Mouse (Mus musculus) gastrocnemius, postnatal 36 days (tissue): Measurements from ENCODE around the gene Agtr1a. TPM values are rescaled to one million over a fixed set of nuclear protein-coding genes. Genes with fewer than 3 reads are reported as not detected.
A peak's percentile ranks its signal among the peaks of the same experiment; 100 is the strongest.

ENCODE experiments used
- DNase-seq, 2 experiments: peaks; one replicate each; pipeline ENCODE4 v3.0.0; 2022
- intact Hi-C: fragments of 180-260 bp; cut with DNase I; formaldehyde crosslinking; loops from one replicate; pipeline ENCODE4 v1.15.1; 2025
- total RNA-seq, 2 experiments: library from RNA; stranded (reverse); gene quantifications; 2 replicates each; pipeline ENCODE4 v1.2.3; 2021

Agtr1a gene
- total RNA-seq, 2 experiments from 2014 or later = 2.8 to 4.3 TPM

- DNase-seq = no peak
- intact Hi-C loops = no loop called here
These were observed 24.8 kb downstream of the Agtr1a start for GRCm38 (mm10) chr13:30361002-30361401.

DNA sequence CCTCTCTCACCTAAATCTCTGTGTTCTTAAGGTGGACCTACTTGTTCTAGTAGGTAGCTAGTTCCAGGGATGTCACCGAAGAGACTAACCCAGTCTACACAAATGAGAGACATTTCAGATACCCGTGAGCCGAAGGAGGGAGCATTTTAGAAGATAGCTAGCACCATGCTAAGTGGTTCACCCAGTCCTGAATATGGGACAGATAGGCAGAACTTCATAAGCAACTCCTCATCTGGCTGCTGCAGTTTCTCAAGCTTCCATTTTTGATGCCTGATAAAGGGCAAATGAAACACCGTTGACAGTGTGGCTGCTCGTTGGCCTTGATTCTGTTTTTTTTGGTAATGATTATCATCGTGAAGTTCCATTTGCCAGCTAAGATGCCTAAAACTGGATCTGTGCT, 25.8 kb downstream of the Agtr1a start:
- intact Hi-C loops = no loop called here

DNA sequence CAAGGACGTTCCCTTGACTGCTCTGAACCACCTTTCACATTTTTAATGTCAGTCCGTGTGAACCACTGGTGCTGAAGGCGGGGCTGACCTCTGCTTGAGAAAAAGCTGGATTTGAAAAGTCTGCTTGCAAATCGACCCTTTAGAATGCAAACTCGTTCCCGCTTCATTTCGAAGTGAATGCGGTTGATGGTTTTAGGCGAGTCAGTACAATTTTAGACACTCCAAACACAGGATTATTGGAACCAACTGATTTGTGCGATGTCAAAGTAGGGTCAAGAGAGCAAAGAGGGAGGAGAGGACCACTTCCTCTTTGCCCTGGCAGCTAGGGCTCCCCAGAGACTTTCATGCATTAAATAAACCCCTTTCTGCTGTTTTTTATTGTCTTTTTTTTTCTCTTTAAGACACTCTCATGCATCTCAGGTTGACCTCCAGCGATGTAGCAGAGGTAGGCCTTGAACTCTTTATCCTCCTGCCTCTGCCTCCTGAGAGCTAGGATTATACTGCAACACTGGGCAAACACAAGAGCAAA, 27.9 kb downstream of the Agtr1a start:
- intact Hi-C loops = no loop called here
- DNase-seq = no peak

More for the DNA sequence above, 25.8 kb downstream of the Agtr1a start:
- DNase-seq = no peak

DNA sequence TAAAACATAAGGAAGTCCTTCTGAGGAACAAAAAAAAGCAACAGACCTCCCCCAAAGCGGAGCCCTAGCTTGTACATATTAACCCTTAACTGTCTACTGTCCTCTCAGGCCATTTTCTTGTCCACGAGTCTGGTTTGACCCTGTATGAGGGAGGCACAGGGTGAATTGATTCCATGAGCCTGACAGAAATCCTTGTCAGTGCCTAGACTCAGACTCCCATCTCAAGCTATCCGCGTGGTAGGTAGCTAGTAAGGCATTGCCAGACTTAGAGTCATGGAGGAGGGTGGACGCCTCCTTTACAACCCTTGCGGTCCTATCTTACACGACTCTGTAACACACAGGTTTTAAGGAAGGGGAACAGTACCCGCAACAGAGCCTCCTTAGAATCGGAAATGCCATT, 28.5 kb downstream of the Agtr1a start:
- intact Hi-C loops = no loop called here
- DNase-seq = no peak

DNA sequence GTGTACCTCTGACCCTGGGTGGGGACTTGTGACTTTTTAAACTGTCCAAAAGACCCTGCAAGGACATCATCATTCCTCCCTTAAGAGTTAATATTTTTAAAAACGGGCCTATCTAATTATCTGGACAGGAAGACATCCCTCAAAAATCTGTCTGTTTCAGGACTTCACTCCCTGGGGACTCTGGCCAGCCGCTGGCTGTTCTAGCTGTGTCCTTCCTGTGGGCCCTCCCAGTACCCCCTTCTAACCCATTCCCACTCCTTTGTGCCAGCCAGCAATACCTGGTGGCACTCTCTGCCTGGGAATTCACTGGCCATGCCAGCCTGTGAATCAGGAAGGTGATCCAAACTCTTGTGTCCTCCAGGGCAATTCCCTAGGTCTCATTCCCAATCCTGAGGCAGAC, 29.1 kb downstream of the Agtr1a start:
- no peak for DNase-seq
- intact Hi-C loops = no loop called here

GRCm38 (mm10) chr13:30368116-30368515, 31.9 kb downstream of the Agtr1a start:
- no peak for DNase-seq
- intact Hi-C loops = no loop called here

DNA sequence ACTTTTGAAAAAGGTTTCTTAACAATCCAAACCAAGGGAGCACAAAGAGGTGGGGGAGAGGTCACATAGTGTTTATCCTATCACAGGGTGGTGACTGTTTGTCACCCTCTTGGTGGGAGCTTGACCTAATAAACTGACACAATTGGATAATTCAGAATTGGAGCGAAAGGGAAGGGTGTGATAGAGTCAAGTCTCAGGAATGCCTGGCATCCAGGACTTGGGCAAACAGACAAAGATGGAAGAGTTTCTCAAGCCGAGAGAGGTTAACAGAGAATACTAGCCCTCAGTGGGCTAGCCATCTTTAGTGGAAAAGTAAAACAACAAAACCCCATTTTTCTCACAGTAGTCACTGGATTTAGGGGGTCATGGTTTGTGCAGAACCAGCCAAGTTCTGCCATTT, 32.5 kb downstream of the Agtr1a start:
- intact Hi-C loops = no loop called here
- no peak for DNase-seq

DNA sequence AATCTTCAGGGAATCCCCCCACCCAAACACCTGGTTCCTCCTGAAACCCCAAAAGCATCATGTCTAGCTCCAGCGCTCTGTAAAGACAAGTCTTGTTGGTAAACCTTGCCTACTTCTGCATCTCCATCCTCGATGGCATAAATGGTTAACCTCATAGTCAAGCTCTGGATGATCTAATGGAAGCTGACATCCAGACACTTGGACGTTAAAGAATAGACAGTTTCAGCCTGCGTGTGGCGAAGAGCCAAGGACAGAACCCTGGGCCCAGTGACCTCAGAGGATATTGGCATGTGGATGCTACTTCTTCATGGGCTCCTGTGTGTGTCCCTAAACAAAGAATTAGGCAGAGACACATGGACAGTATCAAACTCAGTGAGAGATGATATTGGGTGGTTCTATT, 42.6 kb downstream of the Agtr1a start:
- intact Hi-C loops = no loop called here
- no peak for DNase-seq

DNA sequence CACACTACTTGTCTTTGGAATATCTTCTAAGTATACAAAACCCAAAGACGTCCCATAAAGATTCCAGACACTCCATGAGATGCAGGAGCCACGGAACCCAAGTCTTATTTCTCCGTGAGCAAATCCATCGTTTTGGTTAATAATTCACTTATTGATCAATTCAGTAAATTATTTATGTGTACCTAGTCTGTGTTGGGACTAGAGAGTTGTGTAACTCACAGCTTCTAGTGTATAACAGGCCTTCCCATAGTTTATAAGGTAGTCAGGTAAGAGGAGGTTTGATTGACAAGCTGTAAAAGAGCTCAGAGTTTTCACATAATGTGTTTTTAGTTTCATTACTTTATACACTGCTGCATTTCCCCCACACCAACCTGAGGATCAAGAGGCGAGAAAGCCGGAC, 48.9 kb downstream of the Agtr1a start:
- intact Hi-C loops = no loop called here

DNA sequence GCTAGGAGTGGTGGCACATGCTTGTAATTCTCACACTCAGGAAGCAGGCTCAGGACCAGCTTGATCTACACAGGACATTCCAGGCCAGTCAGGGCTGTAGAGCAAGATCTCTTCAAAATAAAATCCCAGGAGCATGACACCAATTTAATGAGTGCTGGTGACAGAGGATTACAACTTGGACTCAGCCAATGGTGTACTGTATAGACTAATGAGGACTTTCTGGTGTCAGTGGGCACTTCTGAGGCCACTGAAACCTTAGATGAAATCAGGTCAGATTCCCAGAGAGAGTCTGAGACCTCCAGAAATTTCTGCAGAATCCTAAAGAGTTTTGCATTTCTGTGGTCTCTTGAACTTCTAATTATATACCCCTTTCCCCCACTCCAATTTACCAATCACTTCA, 57.9 kb downstream of the Agtr1a start:
- no peak for DNase-seq
- intact Hi-C loops = no loop called here

More for the DNA sequence above, 48.9 kb downstream of the Agtr1a start:
- DNase-seq = no peak

GRCm38 (mm10) chr13:30396431-30396830, 60.2 kb downstream of the Agtr1a start:
- DNase-seq = no peak

GRCm38 (mm10) chr13:30398852-30399251, 62.6 kb downstream of the Agtr1a start:
- intact Hi-C loops = no loop called here
- no peak for DNase-seq

More at GRCm38 (mm10) chr13:30396431-30396830, 60.2 kb downstream of the Agtr1a start:
- intact Hi-C loops = no loop called here

GRCm38 (mm10) chr13:30400621-30401020, 64.4 kb downstream of the Agtr1a start:
- no peak for DNase-seq
- intact Hi-C loops = no loop called here

DNA sequence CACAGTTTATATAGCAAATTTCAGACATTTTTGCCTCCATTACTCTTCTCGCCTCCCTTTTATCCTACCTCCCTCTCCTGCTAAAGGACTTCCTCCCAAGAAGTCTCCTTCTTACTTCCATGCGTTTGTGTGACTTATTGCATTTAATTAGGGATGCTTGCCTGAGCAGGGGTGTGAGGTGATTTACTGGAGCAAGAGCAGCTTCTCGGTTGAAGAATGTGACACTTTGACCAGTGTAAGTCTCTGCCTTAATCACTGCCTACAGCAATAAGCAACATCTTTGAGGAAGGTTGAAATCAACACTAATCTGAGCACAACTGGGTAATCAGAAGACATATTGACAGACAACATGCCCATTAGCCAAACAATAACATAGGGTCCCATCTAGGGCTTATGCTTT, 67.6 kb downstream of the Agtr1a start:
- intact Hi-C loops = no loop called here
- no peak for DNase-seq

DNA sequence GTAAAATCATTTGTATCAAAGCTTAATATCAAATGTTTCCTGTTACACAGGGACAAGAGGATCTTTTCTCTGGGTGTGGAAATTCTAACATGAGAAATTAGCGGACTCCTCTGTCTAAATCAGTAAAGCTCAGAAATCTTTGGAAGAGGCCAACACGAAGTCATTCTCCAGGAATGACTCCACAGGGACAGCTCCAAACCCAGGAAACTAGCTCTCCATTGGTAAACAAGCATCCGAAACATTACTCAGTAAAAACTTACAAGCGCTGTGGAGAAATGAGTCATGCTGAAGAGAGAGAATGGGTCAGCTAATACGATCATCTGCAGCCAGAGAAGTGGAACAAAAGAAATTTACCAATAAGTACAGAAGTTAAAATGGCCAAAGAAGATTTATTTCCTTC, 82.4 kb downstream of the Agtr1a start:
- intact Hi-C loops = no loop called here
- DNase-seq = peak in 1 of 2 experiments; percentile 16

DNA sequence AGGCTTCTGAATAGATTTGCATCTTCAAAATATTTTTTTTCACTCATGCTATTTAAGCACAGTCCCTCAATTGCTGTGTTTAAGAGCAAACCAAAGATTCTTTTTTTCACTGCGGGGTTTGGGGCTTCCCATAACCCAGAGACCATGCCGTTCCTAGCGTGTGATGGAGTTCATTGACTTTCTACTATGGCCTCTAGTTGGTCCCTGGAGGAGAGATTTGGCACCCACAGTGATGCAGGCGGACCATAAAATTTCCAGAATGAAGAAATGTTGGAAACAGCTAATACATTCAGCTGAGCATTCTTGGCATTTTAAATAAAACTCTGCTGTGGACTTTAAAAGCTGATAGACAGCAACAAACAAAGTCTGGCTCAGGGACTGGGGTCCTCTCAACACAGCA, 90.8 kb downstream of the Agtr1a start:
- intact Hi-C loops = no loop called here
- DNase-seq = peak in 1 of 2 experiments; percentile 35

- intact Hi-C loops = no loop called here
- no peak for DNase-seq
These were observed 91.2 kb downstream of the Agtr1a start for GRCm38 (mm10) chr13:30427436-30427835.

Other genes starting within 250 kb of the Agtr1a start
- 1 to 10 TPM; 1.5 TPM for gene Mboat1, start 200.0 kb upstream of the Agtr1a start, total RNA-seq
- 100 to 1,000 TPM; 527 to 542 TPM for gene Uqcrfs1, start 208.9 kb downstream of the Agtr1a start, total RNA-seq